Comparison of ENCODE assay signal across 21 mouse cellular contexts in genomic region chr12:76388794-76389193, GRCm38 (mm10). TPM values are rescaled to one million over a fixed set of nuclear protein-coding genes. Genes with fewer than 3 reads are reported as not detected.
A peak's percentile ranks its signal among the peaks of the same experiment; 100 is the strongest.
DNase-seq lines count a peak whose midpoint lies in the region; ATAC-seq and TF ChIP-seq lines count a peak whose summit lies in the region.
"Had no signal": no experiment of that assay in that cellular context is flagged by ENCODE, and none has a peak within 500 bp of the region (broad histone marks: within the 10 kb centered on the region; RNA-seq: fewer than 3 reads in every experiment).

No protein-coding gene starts in this region.

- H3K36me3 ChIP-seq in forebrain, postnatal 0 days (ENCODE audit: insufficient read depth) = 0 out of 2 replicates have a peak, but pooled peaks cover 3% of the 10 kb centered on the region
- peaks cover 2% of the 10 kb centered on the region; the same call in 1 of the 2 replicates for H3K36me3 ChIP-seq in forebrain, embryonic 11.5 days (ENCODE audit: control insufficient read depth, insufficient read depth, low read length)

- 48% methylated on average over 11 of the region's 11 CpGs for WGBS in forebrain, postnatal 0 days
- 92% methylated on average over 11 of the region's 11 CpGs for WGBS in forebrain, embryonic 11.5 days

- no peaks in the 10 kb centered on the region for H3K4me1 ChIP-seq in forebrain, postnatal 0 days (ENCODE audit: insufficient read depth)
- H3K4me1 ChIP-seq in forebrain, embryonic 11.5 days (replicated peaks; ENCODE audit: control insufficient read depth, insufficient read depth, low read length) = no peaks in the 10 kb centered on the region
- H3K4me1 ChIP-seq: heart, embryonic 10.5 days; limb, embryonic 10.5 days; stomach, embryonic 15.5 days had no signal

- ATAC-seq in forebrain, postnatal 0 days = peak; percentile 42; the same call in 1 of the 2 replicates
- ATAC-seq in forebrain, embryonic 11.5 days (replicated peaks; ENCODE audit: low FRiP score) = no peak
- ATAC-seq: liver, postnatal 0 days; midbrain, embryonic 16.5 days had no signal

- DNase-seq in cerebellum, postnatal 10 days = peak; percentile 67 to 74
- DNase-seq in cerebellum, adult 9-11 months = no peak
- DNase-seq in forebrain, postnatal 0 days = no peak
- no peak for DNase-seq in forebrain, embryonic 11.5 days (ENCODE audit: low spot score)
- DNase-seq in left cerebral cortex, postnatal 4 days = peak; percentile 66
- no peak for DNase-seq in left cerebral cortex, postnatal 36 days (ENCODE audit: low spot score in 2 of 2)
- peak; percentile 19 for DNase-seq in right cerebral cortex, adult 18-20 months
- DNase-seq in right cerebral cortex, postnatal 36 days (ENCODE audit: low spot score in 2 of 2) = no peak
- DNase-seq: gastrocnemius, adult 2 months; kidney, adult 2 months; liver; liver, postnatal 0 days; lung, postnatal 14 days; thymus, postnatal 25 days had no signal

- TF ChIP-seq CTCF in forebrain, postnatal 0 days (IDR thresholded peaks at IDR 0.05; ENCODE audit: low read depth) = no peak

- intact Hi-C loops in left cerebral cortex, postnatal 4 days (cut with DNase I) = no loop called here
- intact Hi-C loops in left cerebral cortex, postnatal 36 days (cut with DNase I) = no loop called here

- H3K27ac ChIP-seq in forebrain, postnatal 0 days (ENCODE audit: low read depth, low read length) = no peak overlapping the region
- H3K27ac ChIP-seq in forebrain, embryonic 11.5 days (ENCODE audit: low read depth, low read length) = no peak overlapping the region
- H3K27ac ChIP-seq: gastrocnemius, adult 2 months; heart, embryonic 10.5 days; kidney, postnatal 0 days; left cerebral cortex, adult 2 months; limb, embryonic 10.5 days; stomach, embryonic 15.5 days had no signal

- H3K9ac ChIP-seq in forebrain, postnatal 0 days = no peak overlapping the region
- no peak overlapping the region for H3K9ac ChIP-seq in forebrain, embryonic 11.5 days (ENCODE audit: low read length)
- H3K9ac ChIP-seq: liver, postnatal 0 days; stomach, embryonic 15.5 days had no signal

- H3K27me3 ChIP-seq in forebrain, postnatal 0 days (ENCODE audit: insufficient read depth, low read length) = no peaks in the 10 kb centered on the region
- no peaks in the 10 kb centered on the region for H3K27me3 ChIP-seq in forebrain, embryonic 11.5 days (ENCODE audit: control insufficient read depth, insufficient read depth, low read length)
- H3K27me3 ChIP-seq: stomach, embryonic 15.5 days had no signal

- no peaks in the 10 kb centered on the region for H3K9me3 ChIP-seq in forebrain, postnatal 0 days (ENCODE audit: low read length)
- H3K9me3 ChIP-seq in forebrain, embryonic 11.5 days (ENCODE audit: control insufficient read depth, low read length) = no peaks in the 10 kb centered on the region
- H3K9me3 ChIP-seq: heart, embryonic 10.5 days; limb, embryonic 10.5 days; stomach, embryonic 15.5 days had no signal

- no peak overlapping the region for H3K4me2 ChIP-seq in forebrain, postnatal 0 days (ENCODE audit: low read depth)
- H3K4me2 ChIP-seq in forebrain, embryonic 11.5 days (ENCODE audit: low read depth, low read length, severe bottlenecking) = no peak overlapping the region
- H3K4me2 ChIP-seq: stomach, embryonic 15.5 days had no signal

- no peak overlapping the region for H3K4me3 ChIP-seq in forebrain, postnatal 0 days (ENCODE audit: low read depth, low read length)
- H3K4me3 ChIP-seq in forebrain, embryonic 11.5 days (ENCODE audit: low read depth, low read length) = no peak overlapping the region
- H3K4me3 ChIP-seq: gastrocnemius, adult 2 months; heart, embryonic 10.5 days; left cerebral cortex, adult 2 months; limb, embryonic 10.5 days; stomach, embryonic 15.5 days had no signal

RNA-seq across cellular contexts. Expression of gene Hspa2, which starts 15.2 kb away (rescaled TPM):
- 6.5 and 10.6 TPM in 2 replicates for total RNA-seq in forebrain, postnatal 0 days (2014; rRNA removed)
- 8.4 and 11.6 TPM in 2 replicates for polyA plus RNA-seq in forebrain, postnatal 0 days (2015; fragmentation: Nextera tagmentation; extraction: Ambion mirVana)
- polyA plus RNA-seq in forebrain, embryonic 11.5 days (2014; fragmentation: Nextera tagmentation; extraction: Ambion mirVana) = 4.4 and 4.5 TPM in 2 replicates
- 10 to 100 TPM in 1 of 2 experiments, 1 to 10 TPM in 1; 10.0 to 11.3 TPM for total RNA-seq in left cerebral cortex, postnatal 4 days (2021)
- total RNA-seq in left cerebral cortex, postnatal 36 days (2021) = 10 to 100 TPM; 62.5 to 67.5 TPM

RNA-seq across cellular contexts. Expression of gene Zbtb1, which starts 18.7 kb away (rescaled TPM):
- total RNA-seq in forebrain, postnatal 0 days (2014; rRNA removed) = 3.1 and 3.5 TPM in 2 replicates
- 1.5 and 2.0 TPM in 2 replicates for polyA plus RNA-seq in forebrain, postnatal 0 days (2015; fragmentation: Nextera tagmentation; extraction: Ambion mirVana)
- 8.2 and 8.8 TPM in 2 replicates for polyA plus RNA-seq in forebrain, embryonic 11.5 days (2014; fragmentation: Nextera tagmentation; extraction: Ambion mirVana)
- 1 to 10 TPM; 3.7 to 4.6 TPM for total RNA-seq in left cerebral cortex, postnatal 4 days (2021)
- total RNA-seq in left cerebral cortex, postnatal 36 days (2021) = 1 to 10 TPM; 4.6 to 6.6 TPM

RNA-seq across cellular contexts. Expression of gene Zbtb25, which starts 19.4 kb away (rescaled TPM):
- total RNA-seq in forebrain, postnatal 0 days (2014; rRNA removed) = 15.0 and 25.8 TPM in 2 replicates
- 13.0 and 13.2 TPM in 2 replicates for polyA plus RNA-seq in forebrain, postnatal 0 days (2015; fragmentation: Nextera tagmentation; extraction: Ambion mirVana)
- polyA plus RNA-seq in forebrain, embryonic 11.5 days (2014; fragmentation: Nextera tagmentation; extraction: Ambion mirVana) = 19.8 and 23.0 TPM in 2 replicates
- 10 to 100 TPM; 19.0 to 22.2 TPM for total RNA-seq in left cerebral cortex, postnatal 4 days (2021)
- 10 to 100 TPM; 17.8 to 19.6 TPM for total RNA-seq in left cerebral cortex, postnatal 36 days (2021)

RNA-seq across cellular contexts. Expression of gene Ppp1r36, which starts 28.5 kb away (rescaled TPM):
- 1.1 and 1.8 TPM in 2 replicates for total RNA-seq in forebrain, postnatal 0 days (2014; rRNA removed)
- polyA plus RNA-seq in forebrain, postnatal 0 days (2015; fragmentation: Nextera tagmentation; extraction: Ambion mirVana) = 2.2 and 2.7 TPM in 2 replicates
- 0.35 and 0.56 TPM in 2 replicates for polyA plus RNA-seq in forebrain, embryonic 11.5 days (2014; fragmentation: Nextera tagmentation; extraction: Ambion mirVana)
- under 1 TPM; 0.48 to 0.88 TPM for total RNA-seq in left cerebral cortex, postnatal 4 days (2021)
- 1 to 10 TPM; 1.2 to 1.3 TPM for total RNA-seq in left cerebral cortex, postnatal 36 days (2021)
- total RNA-seq: gastrocnemius, adult 2 months had no signal
- polyA plus RNA-seq: large intestine, adult 2 months had no signal

Comparison
In these comparisons a context has a peak if more than half of its experiments do, and no peak if none do; other contexts are left out.
1. DNase-seq: peak in cerebellum, postnatal 10 days (2 of 2), left cerebral cortex, postnatal 4 days (single experiment) and right cerebral cortex, adult 18-20 months (single experiment); none in cerebellum, adult 9-11 months (single experiment), forebrain, postnatal 0 days (single experiment), forebrain, embryonic 11.5 days (single experiment), left cerebral cortex, postnatal 36 days (0 of 2) and right cerebral cortex, postnatal 36 days (0 of 2).